Mouse (Mus musculus) lung, postnatal 0 days (tissue): Measurements from ENCODE around the gene Dlx6. TPM values are rescaled to one million over a fixed set of nuclear protein-coding genes. Genes with fewer than 3 reads are reported as not detected.
A peak's percentile ranks its signal among the peaks of the same experiment; 100 is the strongest.

Source experiments
- ATAC-seq: fragments of 200-750 bp; cut with Nextera tagmentation; 2 replicates; pipeline ENCODE4 v1.8.0; 2017; ENCODE audit warnings: moderate library complexity
- DNase-seq: peaks from one replicate; pipeline ENCODE4 v3.0.0-alpha.2; 2016; ENCODE audit warnings: low spot score
- H3K27ac ChIP-seq: fragments of 300-500 bp; sonication (generic); 2 replicates; pipeline ENCODE4 v1.5.1; 2014; ENCODE audit warnings: antibody characterized with exemption, mild to moderate bottlenecking, low read length, mixed read lengths
- H3K27me3 ChIP-seq: fragments of 300-500 bp; sonication (generic); replicated peaks from 2 replicates; pipeline ENCODE4 v1.6.1; 2014; ENCODE audit warnings: low read length, mixed read lengths; ENCODE audit not compliant: insufficient read depth
- H3K36me3 ChIP-seq: fragments of 300-500 bp; sonication (generic); 2 replicates; pipeline ENCODE4 v1.6.1; 2014; ENCODE audit warnings: low read length, mixed read lengths; ENCODE audit not compliant: insufficient read depth
- H3K4me1 ChIP-seq: fragments of 300-500 bp; sonication (generic); 2 replicates; pipeline ENCODE4 v1.6.1; 2014; ENCODE audit warnings: antibody characterized with exemption, low read depth, low read length, mixed read lengths; ENCODE audit not compliant: insufficient read depth
- H3K4me2 ChIP-seq: fragments of 300-500 bp; sonication (generic); replicated peaks from 2 replicates; pipeline ENCODE4 v1.6.1; 2014; ENCODE audit warnings: low read depth, mild to moderate bottlenecking, low read length, moderate library complexity, mixed read lengths
- H3K4me3 ChIP-seq: fragments of 300-500 bp; sonication (generic); 2 replicates; pipeline ENCODE4 v1.5.1; 2014; ENCODE audit warnings: low read depth, low read length
- H3K9ac ChIP-seq: fragments of 300-500 bp; sonication (generic); replicated peaks from 2 replicates; pipeline ENCODE4 v1.6.1; 2014; ENCODE audit warnings: low read depth, mild to moderate bottlenecking
- H3K9me3 ChIP-seq: fragments of 300-500 bp; sonication (generic); 2 replicates; pipeline ENCODE4 v1.6.1; 2016; ENCODE audit warnings: low read length, mixed read lengths
- CTCF ChIP-seq: IDR thresholded peaks from 2 replicates; pipeline ENCODE4 v1.5.1; 2016; ENCODE audit warnings: antibody characterized with exemption, mild to moderate bottlenecking
- EP300 ChIP-seq: IDR thresholded peaks from 2 replicates; pipeline ENCODE4 v1.6.1; 2016; ENCODE audit warnings: antibody characterized with exemption, mild to moderate bottlenecking, control low read depth
- WGBS: fragments of 180-500 bp; shearing (Covaris S2); extraction: QIAGEN DNeasy Blood & Tissue Kit; methylation state at CpG from one replicate; pipeline ENCODE4 v1.1.7; 2014; 5-methylcytosine and 5-hydroxymethylcytosine counted together
- polyA plus RNA-seq: library from polyadenylated mRNA; unstranded; fragments of >200 nt; fragmentation: Nextera tagmentation; extraction: Ambion mirVana; gene quantifications from 2 replicates; pipeline ENCODE4 v1.2.1, GENCODE M21; 2015

The Dlx6 gene
- polyA plus RNA-seq, 1 experiment from 2014 or later = not detected

GRCm38 (mm10) chr6:6875136-6875535 is 12.0 kb downstream of the Dlx6 start:
- 1% methylated on average over 11 of the region's 11 CpGs for WGBS
- DNase-seq = no peak
- no peaks in the 10 kb centered on the region for H3K4me1 ChIP-seq

GRCm38 (mm10) chr6:6875676-6876075 is 12.5 kb downstream of the Dlx6 start:
- H3K36me3 ChIP-seq = no peaks in the 10 kb centered on the region
- no peak overlapping the region for H3K4me3 ChIP-seq
- H3K9me3 ChIP-seq = no peaks in the 10 kb centered on the region
- TF ChIP-seq CTCF (no peak), EP300 (no peak)
- H3K9ac ChIP-seq = no peak overlapping the region
- DNase-seq (no peak), ATAC-seq (no peak)
- H3K27me3 ChIP-seq = peaks cover 93% of the 10 kb centered on the region
- H3K4me1 ChIP-seq = no peaks in the 10 kb centered on the region
- H3K27ac ChIP-seq = no peak overlapping the region
- 5% methylated on average over 9 of the region's 9 CpGs for WGBS
- no peak overlapping the region for H3K4me2 ChIP-seq

More at GRCm38 (mm10) chr6:6875136-6875535, 12.0 kb downstream of the Dlx6 start:
- Histone ChIP-seq H3K36me3 (no peaks in the 10 kb centered on the region), H3K4me2 (no peak overlapping the region), H3K27me3 (peaks cover 92% of the 10 kb centered on the region), H3K27ac (no peak overlapping the region), H3K4me3 (no peak overlapping the region), H3K9me3 (no peaks in the 10 kb centered on the region), H3K9ac (no peak overlapping the region)
- no peak for TF ChIP-seq CTCF
- no peak for TF ChIP-seq EP300
- no peak for ATAC-seq

- H3K4me1 ChIP-seq = no peaks in the 10 kb centered on the region
- H3K4me2 ChIP-seq = no peak overlapping the region
- H3K4me3 ChIP-seq = no peak overlapping the region
- DNase-seq (no peak), ATAC-seq (no peak)
- WGBS = 2% methylated on average over 2 of the region's 2 CpGs
- H3K36me3 ChIP-seq = no peaks in the 10 kb centered on the region
- peaks cover 96% of the 10 kb centered on the region for H3K27me3 ChIP-seq
- H3K9ac ChIP-seq = no peak overlapping the region
- H3K9me3 ChIP-seq = no peaks in the 10 kb centered on the region
- no peak for TF ChIP-seq EP300
- no peak for TF ChIP-seq CTCF
- no peak overlapping the region for H3K27ac ChIP-seq
These were observed 13.1 kb downstream of the Dlx6 start for GRCm38 (mm10) chr6:6876231-6876630.

GRCm38 (mm10) chr6:6876731-6877130 is 13.6 kb downstream of the Dlx6 start:
- Histone ChIP-seq H3K4me1 (no peaks in the 10 kb centered on the region), H3K27me3 (peaks cover 96% of the 10 kb centered on the region), H3K36me3 (no peaks in the 10 kb centered on the region), H3K27ac (no peak overlapping the region), H3K9me3 (no peaks in the 10 kb centered on the region), H3K9ac (no peak overlapping the region), H3K4me3 (no peak overlapping the region), H3K4me2 (no peak overlapping the region)
- DNase-seq (no peak), ATAC-seq (no peak)
- 4% methylated on average over 7 of the region's 7 CpGs for WGBS
- TF ChIP-seq EP300 (no peak), CTCF (no peak)

GRCm38 (mm10) chr6:6877346-6877910 is 14.3 kb downstream of the Dlx6 start:
- Histone ChIP-seq H3K4me1 (no peaks in the 10 kb centered on the region), H3K9me3 (no peaks in the 10 kb centered on the region), H3K4me3 (no peak overlapping the region), H3K36me3 (no peaks in the 10 kb centered on the region), H3K9ac (no peak overlapping the region), H3K27ac (no peak overlapping the region), H3K4me2 (no peak overlapping the region), H3K27me3 (peaks cover 96% of the 10 kb centered on the region)
- TF ChIP-seq EP300 = no peak
- 8% methylated on average over 5 of the region's 5 CpGs for WGBS
- ATAC-seq (no peak), DNase-seq (no peak)

- H3K9me3 ChIP-seq = no peaks in the 10 kb centered on the region
- DNase-seq (no peak), ATAC-seq (0 out of 2 replicates have a peak, but pooled peaks have one; percentile 14)
- no peaks in the 10 kb centered on the region for H3K4me1 ChIP-seq
- no peak overlapping the region for H3K27ac ChIP-seq
- TF ChIP-seq EP300 (no peak), CTCF (no peak)
- H3K4me2 ChIP-seq = no peak overlapping the region
- WGBS = 3% methylated on average over 34 of the region's 34 CpGs
- no peak overlapping the region for H3K4me3 ChIP-seq
- peaks cover 96% of the 10 kb centered on the region for H3K27me3 ChIP-seq
- H3K36me3 ChIP-seq = no peaks in the 10 kb centered on the region
- no peak overlapping the region for H3K9ac ChIP-seq
These were observed 15.1 kb downstream of the Dlx6 start for GRCm38 (mm10) chr6:6877981-6878840.
